Mouse (Mus musculus) right cerebral cortex, postnatal 4 days (tissue): ENCODE measurements at regions not wholly inside any gene's neighbourhood (a gene's known extent, or its start where the extent isn't known, plus 50 kb on each side); places are given as distances from the start of the nearest gene placed in this dataset.

Experiments used
- DNase-seq: peaks from one replicate; pipeline ENCODE4 v3.0.0-alpha.2; 2022

- DNase-seq, result no peak
Observed at GRCm38 (mm10) chr8:42973619-42974539, 167.4 kb downstream of the Triml1 start.

DNA sequence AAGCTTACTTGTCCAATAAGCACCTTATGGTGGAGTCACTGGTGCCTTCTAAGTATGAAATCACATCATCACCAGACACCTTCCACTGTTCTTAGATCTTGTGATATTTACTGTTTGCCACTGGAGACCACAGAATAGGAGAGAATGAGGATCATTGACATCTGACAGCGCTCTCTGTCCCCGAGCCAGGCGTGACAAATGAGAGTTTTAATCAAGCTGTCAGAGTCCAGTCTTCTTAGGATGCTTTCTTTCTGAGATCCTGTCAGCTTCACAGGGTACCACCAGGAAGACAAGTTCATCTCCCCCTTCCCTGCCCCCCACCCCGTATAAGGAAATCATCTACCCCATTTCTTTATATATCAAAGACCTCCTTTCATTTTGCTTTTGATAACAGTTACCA is 168.7 kb downstream of the Triml1 start:
- no peak for DNase-seq

DNA sequence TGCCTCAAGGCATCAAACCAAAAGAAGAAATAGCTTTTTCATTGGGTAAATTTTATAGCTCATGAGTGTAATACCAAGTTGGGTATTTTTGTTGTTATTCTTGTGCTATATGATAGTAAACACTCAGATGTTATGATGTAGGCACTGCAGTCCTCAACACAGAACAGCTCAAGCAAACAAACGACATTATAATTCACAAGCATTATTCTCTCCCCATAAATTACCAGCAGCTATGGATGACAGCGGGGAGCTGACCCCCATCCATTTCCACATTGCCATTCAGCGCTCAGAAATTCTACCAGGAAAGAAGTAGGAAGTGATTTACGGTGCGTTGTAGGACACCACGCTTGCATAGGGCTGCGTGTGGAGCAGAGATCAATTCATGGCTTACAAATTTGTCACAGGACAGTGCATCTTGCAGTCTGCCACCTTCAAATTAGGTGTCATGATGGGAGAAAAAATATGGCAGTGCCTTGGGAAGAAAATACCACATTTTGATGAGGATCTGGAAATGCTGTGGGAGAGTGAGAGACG is 173.4 kb downstream of the Triml1 start:
- no peak for DNase-seq

- DNase-seq, result no peak
Observed at GRCm38 (mm10) chr8:42964507-42964906, 176.8 kb downstream of the Triml1 start.

DNA sequence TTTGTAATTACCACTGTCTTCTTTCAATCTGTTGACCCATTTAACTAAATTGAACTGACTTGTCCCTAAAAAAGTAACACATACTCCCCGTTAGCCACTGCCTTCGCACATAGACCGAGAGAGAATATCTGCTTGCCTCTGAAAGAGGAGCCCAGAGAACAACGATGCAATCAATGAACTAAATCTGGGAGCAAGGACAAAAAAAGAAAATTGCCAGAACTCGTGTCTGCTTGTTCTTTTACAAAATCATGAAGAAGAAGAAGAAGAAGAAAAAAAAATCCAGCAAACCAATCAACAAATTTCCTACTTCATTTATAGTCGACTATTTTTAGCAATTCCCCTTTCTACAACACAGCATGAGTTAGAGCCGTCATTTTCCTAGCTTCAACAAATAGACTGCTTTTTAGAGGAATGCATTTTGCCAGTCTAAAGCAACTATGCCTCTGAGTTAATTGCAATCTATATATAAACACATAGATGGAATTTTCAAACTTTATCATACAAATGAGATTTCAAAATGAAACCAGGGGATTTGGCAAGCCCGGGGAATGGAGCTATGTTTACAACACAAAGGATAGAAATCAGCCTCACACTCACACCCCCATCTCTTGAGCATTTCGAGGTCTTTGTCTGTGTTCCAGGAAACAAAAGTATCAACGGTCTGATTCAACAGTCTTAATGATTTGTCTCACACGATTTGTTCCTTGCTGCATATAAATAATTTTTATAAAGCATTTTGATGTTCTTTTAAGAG is 183.1 kb downstream of the Triml1 start:
- DNase-seq, result peak; percentile 4

GRCm38 (mm10) chr8:42932609-42933008 is 208.7 kb downstream of the Triml1 start:
- no peak for DNase-seq

GRCm38 (mm10) chr8:42891658-42892057 is 249.6 kb downstream of the Triml1 start:
- DNase-seq, result no peak

DNA sequence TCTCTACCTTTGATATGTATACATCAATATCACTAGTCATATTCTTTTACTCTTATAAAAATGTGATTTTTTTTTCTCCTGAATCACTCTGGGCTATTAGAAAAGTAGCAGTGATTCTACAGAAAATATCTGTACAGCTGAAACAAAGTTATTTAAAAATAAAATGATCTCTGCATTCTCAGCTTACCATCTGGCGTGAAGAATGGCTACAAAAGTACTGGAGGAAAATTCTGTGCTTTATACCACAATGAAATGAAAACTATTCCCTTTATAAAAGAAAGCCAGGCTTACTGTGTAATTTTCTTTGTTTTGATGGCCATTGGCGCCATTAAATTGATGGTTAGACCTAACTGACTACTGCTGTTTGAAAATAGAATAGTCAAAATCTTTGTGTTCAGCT is 254.8 kb downstream of the Triml1 start:
- no peak for DNase-seq

DNA sequence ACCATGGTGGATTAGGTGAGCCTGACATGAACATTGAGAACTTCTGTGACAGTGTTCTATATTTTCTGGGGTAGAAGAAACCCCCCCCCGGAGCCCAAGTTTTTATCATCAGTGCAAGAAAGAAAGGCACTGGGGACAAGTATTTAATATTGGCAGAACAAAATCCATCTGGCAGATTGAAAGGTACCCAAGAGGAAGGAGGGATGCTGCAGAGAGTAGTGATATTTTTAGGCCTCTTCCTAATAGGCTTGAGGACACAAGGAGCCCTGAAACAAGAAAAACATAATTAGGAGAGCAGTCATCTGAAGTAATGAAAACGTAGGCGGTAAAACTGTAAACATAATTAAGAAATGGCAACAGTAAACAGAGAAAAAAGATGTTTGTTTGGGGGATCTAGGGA is 271.0 kb downstream of the Triml1 start:
- no peak for DNase-seq
